Mouse (Mus musculus) myocyte (in vitro differentiated cells): ENCODE data around the gene Glt1d1. TPM values are rescaled to one million over a fixed set of nuclear protein-coding genes. Genes with fewer than 3 reads are reported as not detected.

Experiments
- H3K27me3 ChIP-seq: one replicate; pipeline ENCODE4 v1.6.1; 2011; ENCODE audit not compliant: control insufficient read depth, insufficient read depth, insufficient read length
- H3K36me3 ChIP-seq: one replicate; pipeline ENCODE4 v1.6.1; 2011; ENCODE audit not compliant: control insufficient read depth, insufficient read depth
- H3K4me2 ChIP-seq: one replicate; pipeline ENCODE4 v1.6.1; 2011; ENCODE audit warnings: low read depth, control low read depth
- H3K4me3 ChIP-seq: one replicate; pipeline ENCODE4 v1.5.1; 2011; ENCODE audit warnings: mild to moderate bottlenecking, control low read depth, moderate library complexity
- H3K79me2 ChIP-seq: one replicate; pipeline ENCODE4 v1.6.1; 2011; ENCODE audit not compliant: control insufficient read depth, insufficient read depth
- H3ac ChIP-seq: one replicate; pipeline ENCODE4 v1.6.1; 2011; ENCODE audit not compliant: control insufficient read depth, insufficient read length
- CEBPB ChIP-seq: IDR thresholded peaks from 2 replicates; pipeline ENCODE4 v1.6.1; 2011; ENCODE audit warnings: mild to moderate bottlenecking, moderate library complexity; ENCODE audit not compliant: poor library complexity, insufficient read depth, severe bottlenecking
- E2F4 ChIP-seq: IDR thresholded peaks from one replicate; pipeline ENCODE4 v1.6.1; 2011; ENCODE audit warnings: mild to moderate bottlenecking, control low read depth, moderate library complexity; ENCODE audit not compliant: insufficient read depth
- MAX ChIP-seq: IDR thresholded peaks from one replicate; pipeline ENCODE4 v1.6.1; 2011; ENCODE audit warnings: low read depth, mild to moderate bottlenecking, control low read depth
- MYOD1 ChIP-seq, 3 experiments: IDR thresholded peaks; one replicate each; pipeline ENCODE4 v1.6.1; 2011; ENCODE audit warnings: control low read depth in 2 of 3, low read depth in 2 of 3, mild to moderate bottlenecking in 2 of 3, moderate library complexity in 1 of 3; ENCODE audit not compliant: insufficient read length in 2 of 3, control insufficient read depth in 1 of 3
- MYOG ChIP-seq, 3 experiments: IDR thresholded peaks; one replicate each; pipeline ENCODE4 v1.6.1; 2011; ENCODE audit warnings: control low read depth in 2 of 3, low read depth in 2 of 3, mild to moderate bottlenecking in 2 of 3; ENCODE audit not compliant: insufficient read length in 2 of 3, control insufficient read depth in 1 of 3, insufficient read depth in 1 of 3
- POLR2A ChIP-seq: IDR thresholded peaks from one replicate; pipeline ENCODE4 v1.6.1; 2011; ENCODE audit warnings: low read depth, mild to moderate bottlenecking, control low read depth, moderate library complexity; ENCODE audit not compliant: insufficient read length
- POLR2AphosphoS2 ChIP-seq: IDR thresholded peaks from one replicate; pipeline ENCODE4 v1.6.1; 2011; ENCODE audit warnings: low read depth, control low read depth; ENCODE audit not compliant: insufficient read length
- REST ChIP-seq: IDR thresholded peaks from one replicate; pipeline ENCODE4 v1.6.1; 2011; ENCODE audit warnings: mild to moderate bottlenecking, control low read depth, moderate library complexity; ENCODE audit not compliant: insufficient read depth, insufficient read length
- SRF ChIP-seq: IDR thresholded peaks from one replicate; pipeline ENCODE4 v1.6.1; 2011; ENCODE audit warnings: low read depth; ENCODE audit not compliant: control insufficient read depth, insufficient read length
- TCF12 ChIP-seq: IDR thresholded peaks from one replicate; pipeline ENCODE4 v1.6.1; 2011; ENCODE audit warnings: mild to moderate bottlenecking, control low read depth; ENCODE audit not compliant: poor library complexity, insufficient read depth, severe bottlenecking
- TCF3 ChIP-seq: IDR thresholded peaks from one replicate; pipeline ENCODE4 v1.6.1; 2011; ENCODE audit warnings: low read depth, control low read depth; ENCODE audit not compliant: insufficient read length
- USF1 ChIP-seq: IDR thresholded peaks from one replicate; pipeline ENCODE4 v1.6.1; 2011; ENCODE audit warnings: low read depth, mild to moderate bottlenecking, control low read depth, moderate library complexity
- polyA plus RNA-seq: library from polyadenylated mRNA; unstranded; fragments of >200 nt; fragmentation: generic; extraction: Trizol; gene quantifications from one replicate; pipeline ENCODE4 v1.2.1, GENCODE M21; 2012; ENCODE audit warnings: missing spikeins

Glt1d1 gene
- polyA plus RNA-seq, 1 experiment = not detected

GRCm38 (mm10) chr5:127691085-127691484, 59.0 kb downstream of the Glt1d1 start:
- TF ChIP-seq POLR2AphosphoS2 (no peak), MAX (no peak), MYOG (IDR thresholded peaks at IDR 0.05; ENCODE audit: control insufficient read depth in 1 of 3, insufficient read depth in 1 of 3, insufficient read length in 2 of 3, low read depth in 2 of 3) (no peak), E2F4 (no peak), SRF (no peak), MYOD1 (IDR thresholded peaks at IDR 0.05; ENCODE audit: control insufficient read depth in 1 of 3, insufficient read length in 2 of 3, low read depth in 2 of 3) (no peak), CEBPB (no peak), TCF12 (no peak), TCF3 (no peak), POLR2A (no peak), USF1 (no peak), REST (no peak)
- Histone ChIP-seq H3K79me2 (no peaks in the 10 kb centered on the region), H3K36me3 (no peaks in the 10 kb centered on the region), H3K4me2 (no peak overlapping the region), H3ac (no peak overlapping the region), H3K27me3 (no peaks in the 10 kb centered on the region), H3K4me3 (no peak overlapping the region)

GRCm38 (mm10) chr5:127691581-127691980, 59.5 kb downstream of the Glt1d1 start:
- no peak overlapping the region for H3K4me2 ChIP-seq
- H3ac ChIP-seq = no peak overlapping the region
- TF ChIP-seq REST (no peak), CEBPB (no peak), SRF (no peak), MYOG (IDR thresholded peaks at IDR 0.05; ENCODE audit: control insufficient read depth in 1 of 3, insufficient read depth in 1 of 3, insufficient read length in 2 of 3, low read depth in 2 of 3) (no peak), MYOD1 (IDR thresholded peaks at IDR 0.05; ENCODE audit: control insufficient read depth in 1 of 3, insufficient read length in 2 of 3, low read depth in 2 of 3) (no peak), E2F4 (no peak), MAX (no peak), POLR2A (no peak), USF1 (no peak), TCF3 (no peak), POLR2AphosphoS2 (no peak), TCF12 (no peak)
- H3K4me3 ChIP-seq = no peak overlapping the region
- no peaks in the 10 kb centered on the region for H3K79me2 ChIP-seq
- H3K27me3 ChIP-seq = no peaks in the 10 kb centered on the region
- no peaks in the 10 kb centered on the region for H3K36me3 ChIP-seq

GRCm38 (mm10) chr5:127695898-127696297, 63.8 kb downstream of the Glt1d1 start:
- TF ChIP-seq SRF (no peak), REST (no peak), MYOD1 (IDR thresholded peaks at IDR 0.05; ENCODE audit: control insufficient read depth in 1 of 3, insufficient read length in 2 of 3, low read depth in 2 of 3) (no peak), POLR2A (no peak), CEBPB (no peak), TCF12 (no peak), TCF3 (no peak), MYOG (IDR thresholded peaks at IDR 0.05; ENCODE audit: control insufficient read depth in 1 of 3, insufficient read depth in 1 of 3, insufficient read length in 2 of 3, low read depth in 2 of 3) (no peak), MAX (no peak), E2F4 (no peak), USF1 (no peak), POLR2AphosphoS2 (no peak)
- Histone ChIP-seq H3ac (no peak overlapping the region), H3K79me2 (no peaks in the 10 kb centered on the region), H3K4me3 (no peak overlapping the region), H3K4me2 (no peak overlapping the region), H3K36me3 (no peaks in the 10 kb centered on the region), H3K27me3 (no peaks in the 10 kb centered on the region)

- no peaks in the 10 kb centered on the region for H3K79me2 ChIP-seq
- TF ChIP-seq TCF3 (no peak), USF1 (no peak), CEBPB (no peak), TCF12 (no peak), POLR2AphosphoS2 (no peak), MAX (no peak), REST (no peak), E2F4 (no peak), MYOG (IDR thresholded peaks at IDR 0.05; ENCODE audit: control insufficient read depth in 1 of 3, insufficient read depth in 1 of 3, insufficient read length in 2 of 3, low read depth in 2 of 3) (no peak), SRF (no peak), MYOD1 (IDR thresholded peaks at IDR 0.05; ENCODE audit: control insufficient read depth in 1 of 3, insufficient read length in 2 of 3, low read depth in 2 of 3) (no peak), POLR2A (no peak)
- H3ac ChIP-seq = no peak overlapping the region
- no peak overlapping the region for H3K4me2 ChIP-seq
- no peak overlapping the region for H3K4me3 ChIP-seq
- no peaks in the 10 kb centered on the region for H3K36me3 ChIP-seq
- no peaks in the 10 kb centered on the region for H3K27me3 ChIP-seq
Measured at GRCm38 (mm10) chr5:127696602-127697001, 64.5 kb downstream of the Glt1d1 start.
